In the genomic region with DNA sequence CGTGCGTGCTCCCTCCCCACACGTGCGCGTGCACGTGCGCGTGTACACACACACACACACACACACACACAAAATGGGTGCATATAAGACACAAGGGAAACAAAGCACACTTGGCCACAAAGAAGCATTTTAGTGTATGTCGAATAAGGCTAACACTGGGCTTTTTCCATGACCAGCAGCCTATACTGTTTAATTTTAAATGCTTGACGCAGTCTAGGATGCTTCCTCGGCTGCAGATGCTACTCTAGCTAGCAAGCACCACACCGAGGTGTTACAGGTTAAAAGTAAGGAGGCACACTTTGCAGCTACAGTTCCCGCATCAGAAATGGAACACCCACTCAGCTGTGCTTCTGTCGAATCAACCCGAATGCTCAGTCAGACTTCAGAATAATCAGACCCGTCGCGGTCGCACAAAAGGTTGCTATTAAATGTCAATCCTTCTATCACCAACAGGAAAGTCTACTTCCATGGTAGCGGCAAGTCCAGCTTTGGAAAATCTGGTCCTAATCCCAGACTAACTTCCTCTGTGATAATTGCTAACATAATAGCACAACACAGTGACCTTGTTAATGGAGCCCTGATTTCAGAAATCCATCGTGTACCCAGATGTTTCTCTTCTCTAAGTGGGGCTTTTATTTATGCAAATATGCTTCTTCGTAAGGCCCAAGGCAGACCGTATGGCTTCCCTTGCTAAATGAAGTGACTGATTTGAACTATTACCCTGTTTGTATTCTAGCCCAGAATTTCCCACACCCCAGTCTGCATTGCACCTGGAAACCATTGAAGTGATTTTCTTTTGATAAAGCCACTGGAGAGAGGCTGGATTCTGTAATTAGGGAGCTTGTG, we compare ENCODE assay signal across 20 mouse cellular contexts. TPM values are rescaled to one million over a fixed set of nuclear protein-coding genes. Genes with fewer than 3 reads are reported as not detected.
DNase-seq lines count a peak whose midpoint lies in the region; ATAC-seq lines count a peak whose summit lies in the region.
"Had no signal": no experiment of that assay in that cellular context is flagged by ENCODE, and none has a peak within 500 bp of the region (broad histone marks: within the 10 kb centered on the region; RNA-seq: fewer than 3 reads in every experiment).

No protein-coding gene starts in this region.

- H3K9me3 ChIP-seq in hindbrain, embryonic 11.5 days (ENCODE audit: control insufficient read depth, low read length), result no peaks in the 10 kb centered on the region
- no peaks in the 10 kb centered on the region for H3K9me3 ChIP-seq in hindbrain, embryonic 16.5 days (ENCODE audit: control insufficient read depth, low read length)
- H3K9me3 ChIP-seq: forebrain, embryonic 13.5 days; intestine, embryonic 15.5 days; kidney, embryonic 15.5 days; limb, embryonic 15.5 days had no signal

- no peaks in the 10 kb centered on the region for H3K36me3 ChIP-seq in hindbrain, embryonic 11.5 days (ENCODE audit: control insufficient read depth, insufficient read depth, low read length)
- no peaks in the 10 kb centered on the region for H3K36me3 ChIP-seq in hindbrain, embryonic 16.5 days (ENCODE audit: control insufficient read depth, insufficient read depth, low read length)
- H3K36me3 ChIP-seq: intestine, embryonic 15.5 days; kidney, embryonic 15.5 days; limb, embryonic 15.5 days had no signal

- H3K27me3 ChIP-seq in hindbrain, embryonic 11.5 days (ENCODE audit: control insufficient read depth, insufficient read depth, low read length), result no peaks in the 10 kb centered on the region
- H3K27me3 ChIP-seq in hindbrain, embryonic 16.5 days (replicated peaks; ENCODE audit: control insufficient read depth, insufficient read depth, low read length), result no peaks in the 10 kb centered on the region
- H3K27me3 ChIP-seq: forebrain, embryonic 13.5 days; intestine, embryonic 15.5 days; kidney, embryonic 15.5 days; limb, embryonic 15.5 days had no signal

- no peaks in the 10 kb centered on the region for H3K4me1 ChIP-seq in hindbrain, embryonic 11.5 days (replicated peaks; ENCODE audit: control insufficient read depth, insufficient read depth, low read length)
- no peaks in the 10 kb centered on the region for H3K4me1 ChIP-seq in hindbrain, embryonic 16.5 days (ENCODE audit: control insufficient read depth, insufficient read depth, low read depth, low read length)
- H3K4me1 ChIP-seq: forebrain, embryonic 13.5 days; intestine, embryonic 15.5 days; kidney, embryonic 15.5 days; limb, embryonic 15.5 days had no signal

- H3K9ac ChIP-seq in hindbrain, embryonic 11.5 days (ENCODE audit: low read depth, low read length), result no peak overlapping the region
- H3K9ac ChIP-seq in hindbrain, embryonic 16.5 days (ENCODE audit: low read depth, low read length), result no peak overlapping the region
- H3K9ac ChIP-seq: forebrain, embryonic 13.5 days; hindbrain, embryonic 14.5 days; intestine, embryonic 15.5 days; kidney, embryonic 15.5 days; limb, embryonic 15.5 days had no signal

- 79% methylated on average over 23 of the region's 23 CpGs for WGBS in hindbrain, embryonic 11.5 days
- WGBS in hindbrain, embryonic 16.5 days, result 74% methylated on average over 23 of the region's 23 CpGs

- H3K4me2 ChIP-seq in hindbrain, embryonic 11.5 days (replicated peaks; ENCODE audit: low read depth, low read length), result no peak overlapping the region
- no peak overlapping the region for H3K4me2 ChIP-seq in hindbrain, embryonic 16.5 days (ENCODE audit: low read length)
- H3K4me2 ChIP-seq: forebrain, embryonic 13.5 days; hindbrain, embryonic 14.5 days; intestine, embryonic 15.5 days; kidney, embryonic 15.5 days; limb, embryonic 15.5 days had no signal

- peak; percentile 13 for DNase-seq in hindbrain, embryonic 11.5 days (ENCODE audit: low spot score)
- DNase-seq in brain, adult 2 months (ENCODE audit: low read depth, low spot score), result peak; percentile 13
- peak; percentile 37 for DNase-seq in embryo, embryonic 10.5 days (ENCODE audit: low spot score)
- DNase-seq in forelimb bud, embryonic 11.5 days (ENCODE audit: low read depth, low spot score), result peak; percentile 28
- DNase-seq in cerebellum, postnatal 25 days, result no peak
- no peak for DNase-seq in layer of hippocampus, adult 8-10 months (ENCODE audit: low spot score in 2 of 2)
- DNase-seq: cerebellum, adult 8-10 months; gastrocnemius, postnatal 25 days; heart, postnatal 14 days; lung, postnatal 36 days; right cerebral cortex, adult 18-20 months; thymus, adult 2 months had no signal

- H3K27ac ChIP-seq in hindbrain, embryonic 11.5 days (ENCODE audit: low read depth, low read length), result no peak overlapping the region
- no peak overlapping the region for H3K27ac ChIP-seq in hindbrain, embryonic 16.5 days (ENCODE audit: low read depth, low read length)
- H3K27ac ChIP-seq: forebrain, embryonic 13.5 days; hindbrain, embryonic 14.5 days; intestine, embryonic 15.5 days; kidney, embryonic 15.5 days; limb, embryonic 15.5 days had no signal

- H3K4me3 ChIP-seq in hindbrain, embryonic 11.5 days (ENCODE audit: low read depth, low read length), result no peak overlapping the region
- no peak overlapping the region for H3K4me3 ChIP-seq in hindbrain, embryonic 16.5 days (ENCODE audit: low read length)
- H3K4me3 ChIP-seq: erythroblast, embryonic 14.5 days; forebrain, embryonic 13.5 days; intestine, embryonic 15.5 days; kidney, embryonic 15.5 days; limb, embryonic 15.5 days had no signal

- ATAC-seq in hindbrain, embryonic 11.5 days (ENCODE audit: low FRiP score), result no peak
- no peak for ATAC-seq in hindbrain, embryonic 16.5 days
- ATAC-seq: forebrain, embryonic 13.5 days; intestine, embryonic 15.5 days had no signal

RNA-seq across cellular contexts. Expression of a gene that starts 36.5 kb away (rescaled TPM):
- polyA plus RNA-seq in hindbrain, embryonic 11.5 days (2014; fragmentation: Nextera tagmentation; extraction: Ambion mirVana), result 6.0 and 6.6 TPM in 2 replicates
- 15.0 and 19.4 TPM in 2 replicates for polyA plus RNA-seq in hindbrain, embryonic 16.5 days (2015; fragmentation: Nextera tagmentation; extraction: Ambion mirVana)
- 10 to 100 TPM; 14.6 to 17.9 (median 16.0) TPM for total RNA-seq in layer of hippocampus, adult 8-10 months (2022)
- polyA plus RNA-seq: C2C12; erythroblast, embryonic 14.5 days had no signal

Comparison
In these comparisons a context has a peak if more than half of its experiments do, and no peak if none do; other contexts are left out.
1. DNase-seq: peak in hindbrain, embryonic 11.5 days (single experiment), brain, adult 2 months (single experiment), embryo, embryonic 10.5 days (single experiment) and forelimb bud, embryonic 11.5 days (single experiment); none in cerebellum, postnatal 25 days (0 of 2) and layer of hippocampus, adult 8-10 months (0 of 2).